Mouse (Mus musculus): ENCODE measurements around the gene Secisbp2l. TPM values are rescaled to one million over a fixed set of nuclear protein-coding genes. Genes with fewer than 3 reads are reported as not detected.

The Secisbp2l gene
- polyA plus RNA-seq, 2 experiments: 2.5 to 3.7 TPM

GRCm38 (mm10) chr2:125788785-125789184 lies 6.1 kb upstream of the Secisbp2l start:
- TF ChIP-seq CTCF (IDR thresholded peaks at IDR 0.05; ENCODE audit: low read depth) (no peak), EP300 (IDR thresholded peaks at IDR 0.05; ENCODE audit: low read depth) (no peak)
- no peak overlapping the region for H3K4me2 ChIP-seq (ENCODE audit: low read depth)
- DNase-seq (ENCODE audit: low read depth in 3 of 3, low spot score in 3 of 3) (no peak), ATAC-seq (ENCODE audit: insufficient read depth) (no peak)
- H3K9me3 ChIP-seq (ENCODE audit: control insufficient read depth, low read length): no peaks in the 10 kb centered on the region
- no peak overlapping the region for H3K4me3 ChIP-seq (ENCODE audit: insufficient read depth in 1 of 2, low read depth in 2 of 2, low read length in 2 of 2)
- peaks cover 0 to 8% of the 10 kb centered on the region in 2 experiments; a peak in 1 of 4 replicates for H3K4me1 ChIP-seq (replicated peaks; ENCODE audit: control insufficient read depth in 2 of 2, insufficient read depth in 2 of 2, low read length in 1 of 2)
- WGBS (ENCODE audit: insufficient replicate concordance): 43% methylated on average over 3 of the region's 3 CpGs
- no peak overlapping the region for H3K9ac ChIP-seq (replicated peaks)
- H3K27ac ChIP-seq: no peak overlapping the region
- no peaks in the 10 kb centered on the region for H3K36me3 ChIP-seq (replicated peaks; ENCODE audit: control insufficient read depth, insufficient read depth, low read depth)
- H3K27me3 ChIP-seq (ENCODE audit: control insufficient read depth, insufficient read depth, low read length): no peaks in the 10 kb centered on the region

GRCm38 (mm10) chr2:125788351-125788750 lies 5.7 kb upstream of the Secisbp2l start:
- H3K27ac ChIP-seq: no peak overlapping the region
- H3K4me2 ChIP-seq (ENCODE audit: low read depth): no peak overlapping the region
- peaks cover 3 to 9% of the 10 kb centered on the region in 2 experiments; a peak in 3 of 4 replicates for H3K4me1 ChIP-seq (replicated peaks; ENCODE audit: control insufficient read depth in 2 of 2, insufficient read depth in 2 of 2, low read length in 1 of 2)
- H3K27me3 ChIP-seq (ENCODE audit: control insufficient read depth, insufficient read depth, low read length): no peaks in the 10 kb centered on the region
- no peaks in the 10 kb centered on the region for H3K9me3 ChIP-seq (ENCODE audit: control insufficient read depth, low read length)
- no peak overlapping the region for H3K4me3 ChIP-seq (ENCODE audit: insufficient read depth in 1 of 2, low read depth in 2 of 2, low read length in 2 of 2)
- H3K36me3 ChIP-seq (replicated peaks; ENCODE audit: control insufficient read depth, insufficient read depth, low read depth): no peaks in the 10 kb centered on the region
- ATAC-seq (ENCODE audit: insufficient read depth): no peak
- TF ChIP-seq CTCF (IDR thresholded peaks at IDR 0.05; ENCODE audit: low read depth): no peak
- no peak for TF ChIP-seq EP300 (IDR thresholded peaks at IDR 0.05; ENCODE audit: low read depth)
- no peak overlapping the region for H3K9ac ChIP-seq (replicated peaks)
- DNase-seq (ENCODE audit: low read depth in 3 of 3, low spot score in 3 of 3): no peak

GRCm38 (mm10) chr2:125785021-125785420 lies 2.4 kb upstream of the Secisbp2l start:
- ATAC-seq (ENCODE audit: insufficient read depth) (no peak), DNase-seq (ENCODE audit: low read depth in 3 of 3, low spot score in 3 of 3) (no peak)
- Histone ChIP-seq H3K4me2 (ENCODE audit: low read depth) (no peak overlapping the region), H3K9me3 (ENCODE audit: control insufficient read depth, low read length) (no peaks in the 10 kb centered on the region), H3K36me3 (replicated peaks; ENCODE audit: control insufficient read depth, insufficient read depth, low read depth) (no peaks in the 10 kb centered on the region), H3K4me3 (ENCODE audit: insufficient read depth in 1 of 2, low read depth in 2 of 2, low read length in 2 of 2) (no peak overlapping the region), H3K27ac (no peak overlapping the region), H3K4me1 (replicated peaks; ENCODE audit: control insufficient read depth in 2 of 2, insufficient read depth in 2 of 2, low read length in 1 of 2) (peaks cover 6 to 16% of the 10 kb centered on the region in 2 experiments), H3K27me3 (ENCODE audit: control insufficient read depth, insufficient read depth, low read length) (no peaks in the 10 kb centered on the region), H3K9ac (replicated peaks) (no peak overlapping the region)
- WGBS (ENCODE audit: insufficient replicate concordance): 59% methylated on average over 4 of the region's 4 CpGs
- no peak for TF ChIP-seq EP300 (IDR thresholded peaks at IDR 0.05; ENCODE audit: low read depth)
- no peak for TF ChIP-seq CTCF (IDR thresholded peaks at IDR 0.05; ENCODE audit: low read depth)

- TF ChIP-seq CTCF (IDR thresholded peaks at IDR 0.05; ENCODE audit: low read depth) (no peak), EP300 (IDR thresholded peaks at IDR 0.05; ENCODE audit: low read depth) (no peak)
- Histone ChIP-seq H3K4me2 (ENCODE audit: low read depth) (no peak overlapping the region), H3K27ac (no peak overlapping the region), H3K27me3 (ENCODE audit: control insufficient read depth, insufficient read depth, low read length) (no peaks in the 10 kb centered on the region), H3K9me3 (ENCODE audit: control insufficient read depth, low read length) (no peaks in the 10 kb centered on the region), H3K9ac (replicated peaks) (no peak overlapping the region), H3K4me1 (replicated peaks; ENCODE audit: control insufficient read depth in 2 of 2, insufficient read depth in 2 of 2, low read length in 1 of 2) (peaks cover 6 to 16% of the 10 kb centered on the region in 2 experiments), H3K36me3 (replicated peaks; ENCODE audit: control insufficient read depth, insufficient read depth, low read depth) (no peaks in the 10 kb centered on the region), H3K4me3 (ENCODE audit: insufficient read depth in 1 of 2, low read depth in 2 of 2, low read length in 2 of 2) (no peak overlapping the region)
- ATAC-seq (ENCODE audit: insufficient read depth): no peak
- no peak for DNase-seq (ENCODE audit: low read depth in 3 of 3, low spot score in 3 of 3)
- 81% methylated on average over 4 of the region's 4 CpGs for WGBS (ENCODE audit: insufficient replicate concordance)
These were observed 1.7 kb upstream of the Secisbp2l start for GRCm38 (mm10) chr2:125784392-125784791.

GRCm38 (mm10) chr2:125783868-125784267 lies 1.2 kb upstream of the Secisbp2l start:
- no peak overlapping the region for H3K4me3 ChIP-seq (ENCODE audit: insufficient read depth in 1 of 2, low read depth in 2 of 2, low read length in 2 of 2)
- DNase-seq (ENCODE audit: low read depth in 3 of 3, low spot score in 3 of 3) (no peak), ATAC-seq (ENCODE audit: insufficient read depth) (no peak)
- no peaks in the 10 kb centered on the region for H3K36me3 ChIP-seq (replicated peaks; ENCODE audit: control insufficient read depth, insufficient read depth, low read depth)
- TF ChIP-seq CTCF (IDR thresholded peaks at IDR 0.05; ENCODE audit: low read depth): no peak
- TF ChIP-seq EP300 (IDR thresholded peaks at IDR 0.05; ENCODE audit: low read depth): no peak
- WGBS (ENCODE audit: insufficient replicate concordance): 51% methylated on average over 4 of the region's 4 CpGs
- no peaks in the 10 kb centered on the region for H3K27me3 ChIP-seq (ENCODE audit: control insufficient read depth, insufficient read depth, low read length)
- no peak overlapping the region for H3K9ac ChIP-seq (replicated peaks)
- H3K4me2 ChIP-seq (ENCODE audit: low read depth): no peak overlapping the region
- no peak overlapping the region for H3K27ac ChIP-seq
- H3K9me3 ChIP-seq (ENCODE audit: control insufficient read depth, low read length): no peaks in the 10 kb centered on the region
- H3K4me1 ChIP-seq (replicated peaks; ENCODE audit: control insufficient read depth in 2 of 2, insufficient read depth in 2 of 2, low read length in 1 of 2): peaks cover 6 to 16% of the 10 kb centered on the region in 2 experiments
